Mouse (Mus musculus): ENCODE measurements around the gene Sfi1.
"Not testable (repeated sequence)": the region's sequence is repeated elsewhere in the genome, so short reads cannot be mapped to it uniquely, and the experiment has no call there.

DNA sequence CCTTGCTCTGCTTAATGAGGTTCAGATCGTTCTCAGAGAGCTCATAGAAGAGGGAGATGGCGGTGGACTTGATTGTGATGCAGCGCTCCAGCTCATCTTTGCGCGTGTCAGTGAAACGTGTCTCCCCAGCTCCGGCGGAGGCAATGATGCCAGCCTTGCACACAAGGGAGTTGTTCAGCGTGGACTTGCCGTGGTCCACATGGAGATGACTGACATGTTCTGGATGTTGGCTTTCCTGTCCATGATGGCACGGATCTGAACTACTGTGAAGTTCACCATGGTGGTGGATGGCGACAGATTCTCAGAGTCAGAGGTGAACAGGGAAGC is 42.6 kb downstream of the Sfi1 start:
- not testable (repeated sequence) for TF ChIP-seq GATA1, TAL1 (IDR thresholded peaks at IDR 0.05; ENCODE audit: low read length)
